Mouse (Mus musculus) inflammation-experienced regulatory T-cells, adult 6 months (primary cell): Measurements from ENCODE around the gene Aldh1a1. TPM values are rescaled to one million over a fixed set of nuclear protein-coding genes. Genes with fewer than 3 reads are reported as not detected.
"Not testable (repeated sequence)": the region's sequence is repeated elsewhere in the genome, so short reads cannot be mapped to it uniquely, and the experiment has no call there.

Source experiments
- ATAC-seq: one replicate; pipeline ENCODE4 v1.8.0; 2017
- polyA plus RNA-seq, 3 experiments: library from polyadenylated mRNA; unstranded; fragments of 100-300 nt; shearing (Covaris generic); gene quantifications; one replicate each; pipeline ENCODE4 v1.2.1; 2017

Aldh1a1 gene
- polyA plus RNA-seq, 3 experiments from 2014 or later, result not detected

DNA sequence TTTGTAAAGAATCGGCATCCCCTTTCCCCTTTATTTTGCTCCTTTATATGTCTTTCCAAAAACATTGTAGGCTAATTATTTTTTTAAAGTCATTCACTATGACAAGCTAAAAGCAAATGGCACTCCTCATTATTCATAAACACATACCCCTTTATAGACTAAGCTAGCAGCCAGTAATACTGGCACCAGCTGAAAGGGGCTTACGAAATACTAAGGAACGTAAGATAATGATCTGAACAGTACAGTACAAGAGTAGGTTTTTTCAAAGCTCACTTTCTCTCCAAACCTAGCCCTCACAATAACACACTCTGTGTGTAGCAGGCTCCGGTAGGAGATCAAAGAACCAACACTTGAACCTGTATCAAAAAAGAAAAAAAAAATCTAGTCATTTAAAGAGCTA lies 64.7 kb downstream of the Aldh1a1 start:
- ATAC-seq, result no peak

GRCm38 (mm10) chr19:20558069-20558468 lies 65.6 kb downstream of the Aldh1a1 start:
- ATAC-seq, result no peak

GRCm38 (mm10) chr19:20558544-20558943 lies 66.0 kb downstream of the Aldh1a1 start:
- no peak for ATAC-seq

- ATAC-seq, result no peak
Measured at GRCm38 (mm10) chr19:20558952-20559351, 66.4 kb downstream of the Aldh1a1 start.

DNA sequence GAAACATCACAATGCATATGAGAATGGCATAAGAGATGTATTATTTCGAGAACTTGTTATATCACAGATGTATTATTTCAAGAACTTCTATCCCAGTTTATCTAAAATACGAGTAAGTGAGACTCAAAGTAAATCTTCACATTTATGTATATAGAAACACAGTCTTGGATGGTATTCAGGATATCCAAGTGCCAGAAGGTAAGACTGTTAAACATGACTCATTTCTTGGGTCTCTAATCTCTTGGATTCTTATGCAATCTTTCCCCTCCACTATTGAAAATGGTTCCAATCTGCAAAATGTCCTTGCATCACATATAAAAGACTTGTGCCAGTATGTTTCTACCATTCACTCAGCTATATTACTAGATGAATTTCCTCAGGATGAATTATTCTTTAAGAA lies 67.4 kb downstream of the Aldh1a1 start:
- no peak for ATAC-seq

GRCm38 (mm10) chr19:20562396-20562795 lies 69.9 kb downstream of the Aldh1a1 start:
- no peak for ATAC-seq

DNA sequence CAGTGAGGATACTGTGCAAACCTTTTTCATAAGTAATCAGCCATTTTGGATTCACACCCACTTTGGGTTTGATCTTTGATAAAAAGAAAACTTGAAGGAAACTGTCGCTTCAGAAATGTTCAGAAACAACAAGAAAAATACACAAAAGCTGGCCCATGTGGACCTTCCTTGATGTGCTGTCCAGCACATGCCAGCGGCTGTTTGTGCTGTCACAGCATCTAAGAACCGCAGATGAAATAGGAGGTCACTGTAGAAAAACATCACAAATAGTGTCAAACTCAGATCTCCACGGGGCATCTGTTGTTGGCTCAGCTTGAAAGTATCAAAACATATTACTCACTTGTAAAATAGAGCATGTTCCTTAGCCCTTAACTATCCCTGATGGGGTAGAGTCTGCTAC lies 73.8 kb downstream of the Aldh1a1 start:
- no peak for ATAC-seq

GRCm38 (mm10) chr19:20567039-20567438 lies 74.5 kb downstream of the Aldh1a1 start:
- no peak for ATAC-seq

GRCm38 (mm10) chr19:20576984-20577383 lies 84.5 kb downstream of the Aldh1a1 start:
- ATAC-seq, result no peak

GRCm38 (mm10) chr19:20577429-20577828 lies 84.9 kb downstream of the Aldh1a1 start:
- ATAC-seq, result no peak

DNA sequence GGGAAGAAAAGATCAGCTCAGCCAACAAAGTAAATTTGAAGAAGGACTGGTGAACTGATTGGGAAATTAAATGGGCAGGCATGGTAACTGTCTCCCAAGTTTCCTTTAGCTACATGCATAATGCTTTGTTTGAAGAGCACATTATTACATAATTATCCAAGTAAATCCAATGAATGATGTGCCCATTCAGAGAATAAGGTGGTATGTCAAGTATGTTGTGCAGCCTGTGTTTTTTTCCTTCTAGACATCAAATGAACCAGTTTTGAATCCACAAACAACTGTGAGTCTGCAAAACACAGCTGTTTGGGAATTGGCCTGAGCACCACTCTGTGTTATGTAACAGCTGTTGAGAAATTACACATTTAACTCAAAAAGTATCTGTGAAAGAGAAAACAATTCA lies 107.4 kb downstream of the Aldh1a1 start:
- ATAC-seq, result no peak

DNA sequence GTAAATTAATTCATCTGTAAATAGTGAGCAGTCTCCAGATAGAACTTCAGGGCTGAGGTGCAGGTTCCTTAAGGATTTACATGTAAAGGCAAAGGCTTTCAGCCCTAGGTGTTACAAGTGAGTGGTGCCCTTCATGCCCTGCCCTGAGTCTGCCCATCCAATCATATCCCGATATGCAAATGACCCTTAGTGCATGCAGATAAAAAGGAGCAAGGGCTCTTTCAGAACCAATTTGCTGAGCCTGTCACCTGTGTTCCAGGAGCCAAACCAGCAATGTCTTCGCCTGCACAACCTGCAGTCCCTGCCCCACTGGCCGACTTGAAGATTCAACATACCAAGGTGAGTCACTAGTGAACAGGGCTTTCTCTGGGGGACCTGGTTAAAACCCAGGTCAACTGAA lies 109.2 kb downstream of the Aldh1a1 start:
- no peak for ATAC-seq

DNA sequence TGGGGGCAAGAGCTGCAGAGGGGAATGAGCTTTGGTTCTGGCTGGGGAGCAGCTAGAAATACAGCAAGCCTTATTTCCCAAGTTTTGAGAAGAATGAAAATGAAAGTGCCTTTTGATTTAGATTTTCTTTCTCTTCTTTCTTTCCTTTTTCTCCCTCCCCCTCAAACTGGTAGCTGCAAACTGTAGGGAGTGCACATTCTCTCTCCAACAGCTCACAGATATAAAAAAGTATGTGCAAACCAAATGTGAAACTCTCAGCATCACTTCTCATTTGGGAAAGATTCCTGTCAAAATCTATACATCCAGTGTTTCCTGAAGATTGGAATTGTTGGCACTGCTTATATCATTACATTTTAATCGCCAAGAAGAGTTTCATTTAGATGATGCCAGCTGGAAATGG lies 110.7 kb downstream of the Aldh1a1 start:
- no peak for ATAC-seq

DNA sequence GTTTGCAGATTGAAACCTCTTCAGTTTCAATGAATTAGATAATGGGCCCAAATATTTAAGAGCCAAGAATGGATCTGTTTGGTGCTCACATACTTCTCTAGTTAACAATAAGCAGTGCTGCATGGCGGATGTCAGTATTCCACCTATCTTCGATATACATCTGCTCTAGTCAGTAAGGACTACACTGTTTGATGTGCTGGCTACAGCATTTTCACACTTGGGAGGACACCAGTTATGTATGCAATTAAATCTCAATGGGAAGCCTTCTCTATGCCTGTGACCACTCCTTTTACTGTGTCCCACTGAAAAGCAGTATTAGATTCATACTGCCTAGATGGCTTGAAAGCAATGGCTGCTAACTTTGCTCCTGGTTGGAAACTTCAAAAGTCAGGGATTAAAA lies 111.4 kb downstream of the Aldh1a1 start:
- no peak for ATAC-seq

- no peak for ATAC-seq
Measured at GRCm38 (mm10) chr19:20614252-20614930, 121.9 kb downstream of the Aldh1a1 start.

GRCm38 (mm10) chr19:20622434-20622833 lies 129.9 kb downstream of the Aldh1a1 start:
- no peak for ATAC-seq

DNA sequence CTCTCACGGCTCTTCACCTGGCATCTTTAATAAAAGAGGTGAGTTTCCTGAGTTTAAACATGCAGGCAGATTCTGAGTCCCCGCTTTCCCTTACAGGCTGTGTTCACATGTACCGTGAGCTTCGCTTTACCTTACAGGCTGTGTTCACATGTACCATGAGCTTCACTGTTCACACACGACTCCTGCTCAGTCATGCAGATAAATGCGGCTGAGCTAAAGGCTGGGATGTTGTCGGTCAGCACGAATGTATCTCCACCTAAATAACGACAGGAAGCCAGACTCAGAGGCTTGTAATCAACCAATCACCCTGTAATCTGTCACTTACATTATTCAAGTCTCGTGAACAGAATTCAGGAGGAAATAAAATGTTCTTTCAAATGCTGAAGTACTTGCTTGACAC lies 130.9 kb downstream of the Aldh1a1 start:
- ATAC-seq, result no peak

- ATAC-seq, result no peak
Measured at GRCm38 (mm10) chr19:20631020-20631419, 138.5 kb downstream of the Aldh1a1 start.

DNA sequence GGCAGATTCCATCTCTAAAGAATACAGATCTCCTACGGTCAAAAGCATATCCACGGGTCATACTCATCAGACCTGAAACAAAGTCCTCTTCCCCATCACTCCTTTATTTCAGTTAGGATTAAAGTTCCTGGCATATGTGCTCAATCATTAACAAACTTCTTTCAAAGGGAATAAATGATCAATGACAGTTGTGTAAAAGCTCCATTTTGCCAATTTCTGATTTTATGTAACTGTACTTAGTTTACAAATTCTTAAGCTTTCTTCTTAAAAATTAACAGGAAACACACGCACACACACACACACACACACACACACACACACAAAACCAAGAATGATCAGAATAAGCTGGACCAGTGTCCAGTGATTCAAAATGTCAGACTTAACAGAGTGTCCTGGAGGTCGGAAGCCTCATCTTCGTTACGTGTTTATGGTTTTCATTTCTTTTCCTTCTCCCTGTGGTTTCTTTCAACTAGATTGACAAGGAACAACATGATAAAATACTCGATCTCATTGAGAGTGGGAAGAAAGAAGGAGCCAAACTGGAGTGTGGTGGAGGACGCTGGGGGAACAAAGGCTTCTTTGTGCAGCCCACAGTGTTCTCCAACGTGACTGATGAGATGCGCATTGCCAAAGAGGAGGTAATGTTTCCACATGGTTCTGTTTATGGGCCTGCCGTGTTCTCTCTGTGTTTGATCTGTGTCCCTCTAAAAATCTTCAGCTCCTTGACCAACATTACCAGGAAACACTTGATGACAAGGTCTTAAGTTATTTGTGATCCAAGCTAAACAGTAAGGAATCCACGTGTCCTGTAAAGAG lies 141.6 kb downstream of the Aldh1a1 start:
- ATAC-seq, result no peak

DNA sequence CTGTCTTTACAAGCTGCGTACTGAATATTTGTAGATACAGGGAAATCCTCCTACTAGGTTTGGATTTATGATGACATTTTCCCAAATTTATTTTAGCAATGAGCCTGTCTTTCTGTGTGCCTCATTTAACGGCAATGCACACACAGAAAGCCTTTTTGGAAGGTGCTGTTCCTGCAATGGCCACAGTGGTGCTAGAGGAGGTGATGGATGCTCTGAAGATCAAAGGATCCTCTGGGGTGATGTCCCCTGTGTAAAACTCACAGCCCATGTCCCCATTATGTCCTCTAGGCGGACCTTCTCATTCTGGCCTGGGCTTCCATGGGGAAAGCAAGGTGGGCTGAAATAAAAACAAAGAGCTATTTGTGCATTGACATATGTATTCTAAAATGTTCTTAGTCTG lies 151.8 kb downstream of the Aldh1a1 start:
- ATAC-seq, result no peak

GRCm38 (mm10) chr19:20647496-20647895 lies 155.0 kb downstream of the Aldh1a1 start:
- not testable (repeated sequence) for ATAC-seq

GRCm38 (mm10) chr19:20650008-20650407 lies 157.5 kb downstream of the Aldh1a1 start:
- no peak for ATAC-seq

DNA sequence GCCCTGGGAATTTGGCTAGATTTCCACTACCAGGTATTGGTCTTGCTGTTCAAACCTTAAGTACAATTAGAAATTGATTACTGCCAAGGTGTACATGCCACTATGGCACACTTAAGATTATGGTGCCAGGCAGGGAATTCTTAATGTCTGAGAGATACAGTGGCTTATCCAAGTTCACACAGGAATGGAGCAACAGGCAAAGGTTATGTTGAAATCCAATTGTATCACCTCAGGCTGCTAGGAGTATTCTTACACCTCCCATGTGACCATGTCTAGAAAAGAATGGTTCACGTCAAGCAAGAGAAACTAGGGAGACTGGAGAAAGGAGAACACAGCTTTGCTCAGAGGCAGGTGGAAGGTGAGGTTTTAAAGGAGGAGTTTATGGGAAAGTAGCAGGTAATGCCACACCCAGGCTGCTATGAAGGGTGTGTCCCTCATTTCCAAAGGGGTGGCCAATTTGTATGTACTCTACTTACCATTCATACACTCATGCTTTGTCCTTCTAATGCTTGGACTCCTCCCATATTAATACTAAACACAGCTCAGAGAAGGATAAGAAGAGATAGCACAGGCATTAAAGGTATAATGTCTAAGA lies 160.7 kb downstream of the Aldh1a1 start:
- ATAC-seq, result no peak
